Mouse (Mus musculus) forebrain, postnatal 0 days (tissue): ENCODE results near the gene Atg9a. TPM values are rescaled to one million over a fixed set of nuclear protein-coding genes. Genes with fewer than 3 reads are reported as not detected.

ENCODE experiments used
- ATAC-seq: fragments of 200-750 bp; cut with Nextera tagmentation; 2 replicates; pipeline ENCODE4 v1.8.0; 2017; ENCODE audit warnings: mild to moderate bottlenecking, moderate library complexity
- DNase-seq: peaks from one replicate; pipeline ENCODE4 v3.0.0-alpha.2; 2015
- H3K27ac ChIP-seq: fragments of 300-500 bp; sonication (generic); 2 replicates; pipeline ENCODE4 v1.5.1; 2014; ENCODE audit warnings: low read depth, mild to moderate bottlenecking, antibody characterized with exemption, low read length, moderate library complexity, mixed read lengths
- H3K27me3 ChIP-seq: fragments of 300-500 bp; sonication (generic); 2 replicates; pipeline ENCODE4 v1.6.1; 2014; ENCODE audit warnings: mild to moderate bottlenecking, low read length, mixed read lengths; ENCODE audit not compliant: insufficient read depth
- H3K36me3 ChIP-seq: fragments of 300-500 bp; sonication (generic); 2 replicates; pipeline ENCODE4 v1.6.1; 2014; ENCODE audit warnings: mild to moderate bottlenecking, moderate library complexity; ENCODE audit not compliant: insufficient read depth
- H3K4me1 ChIP-seq: fragments of 300-500 bp; sonication (generic); 2 replicates; pipeline ENCODE4 v1.6.1; 2014; ENCODE audit warnings: antibody characterized with exemption; ENCODE audit not compliant: insufficient read depth
- H3K4me2 ChIP-seq: fragments of 300-500 bp; sonication (generic); 2 replicates; pipeline ENCODE4 v1.6.1; 2014; ENCODE audit warnings: low read depth, mild to moderate bottlenecking, moderate library complexity
- H3K4me3 ChIP-seq: fragments of 300-500 bp; sonication (generic); 2 replicates; pipeline ENCODE4 v1.5.1; 2014; ENCODE audit warnings: low read depth, low read length, mixed read lengths
- H3K9ac ChIP-seq: fragments of 300-500 bp; sonication (generic); 2 replicates; pipeline ENCODE4 v1.6.1; 2014; ENCODE audit warnings: mild to moderate bottlenecking
- H3K9me3 ChIP-seq: fragments of 300-500 bp; sonication (generic); 2 replicates; pipeline ENCODE4 v1.6.1; 2016; ENCODE audit warnings: low read length
- CTCF ChIP-seq: sonication (generic); IDR thresholded peaks from 2 replicates; pipeline ENCODE4 v1.5.1; 2016; ENCODE audit warnings: antibody characterized with exemption, control low read depth, low read depth
- WGBS: fragments of 180-500 bp; shearing (Covaris S2); extraction: QIAGEN DNeasy Blood & Tissue Kit; methylation state at CpG from one replicate; pipeline ENCODE4 v1.1.7; 2014; 5-methylcytosine and 5-hydroxymethylcytosine counted together
- microRNA-seq, 2 experiments: library from miRNA; unstranded; fragments of <30 nt; microRNA quantifications; one replicate each; pipeline ENCODE4; 2016
- polyA plus RNA-seq: library from polyadenylated mRNA; unstranded; fragments of >200 nt; fragmentation: Nextera tagmentation; extraction: Ambion mirVana; gene quantifications from 2 replicates; pipeline ENCODE4 v1.2.1, GENCODE M21; 2015
- total RNA-seq: library from RNA; depleted of rRNA; stranded (reverse); fragments of >200 nt; gene quantifications from 2 replicates; pipeline ENCODE4 v1.2.3, GENCODE M21; 2014; rRNA removed

Gene Atg9a
- total and polyA plus RNA-seq, 2 experiments from 2014 or later = 57.9 to 76.1 TPM

DNA sequence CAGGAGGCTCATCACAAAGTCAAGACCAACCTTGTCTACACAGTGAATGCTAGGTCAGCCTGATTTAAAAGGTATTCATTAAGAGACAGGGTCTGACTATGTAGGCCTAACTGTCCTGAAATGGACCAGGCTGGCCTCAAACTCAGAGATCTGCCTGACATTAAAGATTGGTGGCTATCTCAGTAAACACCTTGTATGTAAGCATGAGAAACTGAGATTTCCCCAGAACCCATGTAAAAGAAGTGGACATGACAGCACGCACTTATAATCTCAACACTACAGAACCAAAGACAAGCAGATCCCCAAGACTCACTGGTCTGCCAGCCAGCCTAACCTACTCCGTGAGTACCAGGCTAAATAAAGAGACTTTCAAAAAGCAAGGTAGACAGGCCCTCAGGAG lies 53.5 kb downstream of the Atg9a start:
- Histone ChIP-seq H3K9ac (no peak overlapping the region), H3K4me3 (no peak overlapping the region), H3K4me2 (no peak overlapping the region), H3K27me3 (no peaks in the 10 kb centered on the region), H3K36me3 (peaks cover 42% of the 10 kb centered on the region), H3K4me1 (peaks cover 6% of the 10 kb centered on the region), H3K9me3 (no peaks in the 10 kb centered on the region), H3K27ac (no peak overlapping the region)
- TF ChIP-seq CTCF = no peak
- 98% methylated on average over 2 of the region's 2 CpGs for WGBS
- DNase-seq (no peak), ATAC-seq (no peak)

DNA sequence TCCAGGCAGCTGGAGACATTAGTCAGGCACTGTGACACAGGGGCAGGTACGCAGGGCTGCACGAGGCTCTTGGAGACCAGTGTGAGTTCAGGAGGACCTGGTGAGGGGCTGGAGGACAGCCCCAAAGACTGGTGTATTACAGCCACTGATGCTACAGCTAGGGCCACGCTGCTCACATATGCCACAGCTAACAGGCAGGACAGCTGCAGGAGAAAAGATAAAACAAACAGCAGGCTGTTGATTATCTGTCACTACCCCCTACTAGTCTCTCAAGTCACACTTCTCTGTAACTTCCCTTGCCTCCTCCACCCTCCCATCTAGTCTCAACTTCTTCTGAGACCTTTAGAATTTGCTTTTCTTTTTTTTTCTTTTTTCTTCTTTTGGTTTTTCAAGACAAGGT lies 55.3 kb downstream of the Atg9a start:
- Histone ChIP-seq H3K27me3 (no peaks in the 10 kb centered on the region), H3K9me3 (no peaks in the 10 kb centered on the region), H3K27ac (no peak overlapping the region), H3K4me2 (no peak overlapping the region), H3K4me3 (no peak overlapping the region), H3K4me1 (peaks cover 6% of the 10 kb centered on the region), H3K9ac (no peak overlapping the region), H3K36me3 (peaks cover 42% of the 10 kb centered on the region)
- DNase-seq = no peak
- ATAC-seq = no peak
- no peak for TF ChIP-seq CTCF
- WGBS = 83% methylated on average over 3 of the region's 3 CpGs

DNA sequence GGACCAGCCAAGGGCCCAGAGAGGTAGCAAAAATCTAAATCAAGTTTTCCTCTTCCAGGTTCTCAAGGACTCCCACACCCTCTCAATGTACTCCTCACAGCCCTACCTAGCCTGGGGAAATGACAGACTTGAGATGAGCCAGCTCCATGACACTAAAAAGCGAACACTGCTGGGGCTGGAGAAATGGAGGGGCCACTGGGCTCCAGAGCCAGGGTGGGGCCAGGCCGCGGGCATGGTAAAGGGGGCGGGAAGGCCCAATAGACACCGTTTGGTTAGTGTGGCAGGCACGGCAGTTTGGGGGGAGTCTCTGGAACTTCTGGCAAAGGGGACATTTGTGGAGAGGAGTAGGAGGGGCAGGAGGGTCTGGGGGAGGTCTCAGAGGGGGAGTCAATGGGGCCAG lies 55.7 kb downstream of the Atg9a start:
- no peak overlapping the region for H3K4me3 ChIP-seq
- no peak overlapping the region for H3K9ac ChIP-seq
- H3K27ac ChIP-seq = no peak overlapping the region
- no peak for TF ChIP-seq CTCF
- ATAC-seq (no peak), DNase-seq (no peak)
- H3K36me3 ChIP-seq = peaks cover 42% of the 10 kb centered on the region
- WGBS = 94% methylated on average over 6 of the region's 6 CpGs
- H3K4me1 ChIP-seq = peaks cover 6% of the 10 kb centered on the region
- no peaks in the 10 kb centered on the region for H3K9me3 ChIP-seq
- H3K27me3 ChIP-seq = no peaks in the 10 kb centered on the region
- no peak overlapping the region for H3K4me2 ChIP-seq

DNA sequence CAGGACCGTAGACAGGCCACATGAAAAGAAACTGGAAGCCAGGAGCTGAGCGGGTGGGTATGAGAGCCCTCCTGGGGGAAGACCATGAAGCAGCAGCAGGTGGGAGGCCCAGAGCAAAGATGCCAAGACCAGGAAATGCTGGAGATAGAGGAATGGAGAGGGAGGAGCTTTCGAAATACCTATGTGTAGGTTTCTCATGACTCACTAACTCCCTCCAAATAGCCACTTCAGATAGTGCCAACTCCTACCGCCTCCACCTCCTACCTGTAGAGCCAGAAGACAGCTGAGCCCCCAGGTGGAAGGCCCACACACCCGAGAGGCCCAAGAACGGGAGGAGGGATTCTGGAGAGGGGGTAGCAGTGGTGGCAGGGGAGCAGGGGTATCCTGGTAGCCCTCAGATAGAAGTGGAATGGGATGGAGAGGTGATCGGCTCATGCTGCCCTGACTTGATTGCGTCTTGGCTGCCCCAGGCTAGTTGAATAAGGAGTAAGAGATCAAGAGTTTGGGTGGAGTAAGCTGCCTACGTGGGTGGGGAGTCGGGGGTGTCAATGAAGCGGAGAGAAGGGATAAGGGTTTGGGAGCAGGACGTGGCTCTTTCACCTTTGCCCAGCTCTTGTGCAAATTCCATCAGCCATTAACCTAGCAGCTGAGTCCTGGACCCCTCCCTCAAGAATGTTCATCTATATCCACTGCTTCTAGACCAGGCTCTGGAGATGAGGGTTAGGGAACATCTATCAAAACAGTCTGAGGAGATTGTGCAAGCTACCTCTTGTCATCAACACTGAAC lies 58.4 kb downstream of the Atg9a start, which contains the start of gene Slc23a3:
Gene Slc23a3 (minus strand): TSS at position 470 of the 787 bp plus-strand sequence.
- no peak for DNase-seq
- Histone ChIP-seq H3K27me3 (no peaks in the 10 kb centered on the region), H3K4me1 (no peaks in the 10 kb centered on the region), H3K4me3 (no peak within 1 kb of the TSS), H3K36me3 (peaks cover 36% of the 10 kb centered on the region), H3K27ac (no peak within 1 kb of the TSS), H3K9me3 (no peaks in the 10 kb centered on the region), H3K9ac (no peak within 1 kb of the TSS), H3K4me2 (no peak within 1 kb of the TSS)
- ATAC-seq = no peak
- 67% methylated on average over 12 of the region's 12 CpGs for WGBS
- no peak for TF ChIP-seq CTCF

Small RNA genes lying within 50 kb of the gene (microRNA-seq; reads per million reads assigned to microRNA genes)
- gene Gm27943 = 0 reads per million in 2 experiments

Other genes with a start within 250 kb of the Atg9a start
- 0.08 and 0.29 TPM in 2 replicates for gene Ihh, start 240.5 kb downstream of the Atg9a start, total RNA-seq
- gene Ihh, start 240.5 kb downstream of the Atg9a start, polyA plus RNA-seq = 0.11 and 0.19 TPM in 2 replicates
- 3.6 and 4.2 TPM in 2 replicates for gene Nhej1, start 67.0 kb downstream of the Atg9a start, total RNA-seq
- 3.9 and 4.9 TPM in 2 replicates for gene Nhej1, start 67.0 kb downstream of the Atg9a start, polyA plus RNA-seq
- not detected in 2 replicates for gene Slc23a3, start 58.3 kb downstream of the Atg9a start, total RNA-seq
- gene Slc23a3, start 58.3 kb downstream of the Atg9a start, polyA plus RNA-seq = not detected in 2 replicates
- 47.1 and 50.3 TPM in 2 replicates for gene Cnppd1, start 49.5 kb downstream of the Atg9a start, total RNA-seq
- 57.3 and 58.3 TPM in 2 replicates for gene Cnppd1, start 49.5 kb downstream of the Atg9a start, polyA plus RNA-seq
- gene Retreg2, start 49.4 kb downstream of the Atg9a start, total RNA-seq = 141 and 181 TPM in 2 replicates
- gene Retreg2, start 49.4 kb downstream of the Atg9a start, polyA plus RNA-seq = 108 and 121 TPM in 2 replicates
- 33.1 and 43.5 TPM in 2 replicates for gene Zfand2b, start 23.6 kb downstream of the Atg9a start, total RNA-seq
- gene Zfand2b, start 23.6 kb downstream of the Atg9a start, polyA plus RNA-seq = 44.9 and 48.4 TPM in 2 replicates
- gene Abcb6, start 11.8 kb downstream of the Atg9a start, total RNA-seq = 40.7 and 42.5 TPM in 2 replicates
- gene Abcb6, start 11.8 kb downstream of the Atg9a start, polyA plus RNA-seq = 46.0 and 52.5 TPM in 2 replicates
- 17.9 and 22.2 TPM in 2 replicates for gene Ankzf1, start within 50 bp of the Atg9a start, total RNA-seq
- 12.5 and 13.5 TPM in 2 replicates for gene Ankzf1, start within 50 bp of the Atg9a start, polyA plus RNA-seq
- gene Glb1l, start 18.6 kb upstream of the Atg9a start, total RNA-seq = 15.0 and 18.5 TPM in 2 replicates
- gene Glb1l, start 18.6 kb upstream of the Atg9a start, polyA plus RNA-seq = 10.3 and 12.4 TPM in 2 replicates
- 102 and 109 TPM in 2 replicates for gene Stk16, start 18.6 kb upstream of the Atg9a start, total RNA-seq
- 95.6 and 102 TPM in 2 replicates for gene Stk16, start 18.6 kb upstream of the Atg9a start, polyA plus RNA-seq
- gene Tuba4a, start 27.7 kb upstream of the Atg9a start, total RNA-seq = 54.8 and 58.5 TPM in 2 replicates
- gene Tuba4a, start 27.7 kb upstream of the Atg9a start, polyA plus RNA-seq = 76.9 and 87.1 TPM in 2 replicates
- 0.46 TPM in 1 of 2 replicates, not detected in the other for gene A630095N17Rik, start 39.9 kb upstream of the Atg9a start, total RNA-seq
- gene A630095N17Rik, start 39.9 kb upstream of the Atg9a start, polyA plus RNA-seq = 0.34 TPM in 1 of 2 replicates, not detected in the other
- gene Dnajb2, start 44.2 kb upstream of the Atg9a start, total RNA-seq = 32.2 and 39.7 TPM in 2 replicates
- 37.4 and 47.0 TPM in 2 replicates for gene Dnajb2, start 44.2 kb upstream of the Atg9a start, polyA plus RNA-seq
- gene Ptprn, start 72.3 kb upstream of the Atg9a start, total RNA-seq = 58.2 and 68.7 TPM in 2 replicates
- gene Ptprn, start 72.3 kb upstream of the Atg9a start, polyA plus RNA-seq = 21.5 and 31.5 TPM in 2 replicates
- gene Resp18, start 86.2 kb upstream of the Atg9a start, total RNA-seq = 136 and 170 TPM in 2 replicates
- 123 and 186 TPM in 2 replicates for gene Resp18, start 86.2 kb upstream of the Atg9a start, polyA plus RNA-seq
- gene Dnpep, start 125.8 kb upstream of the Atg9a start, total RNA-seq = 135 and 164 TPM in 2 replicates
- 140 and 156 TPM in 2 replicates for gene Dnpep, start 125.8 kb upstream of the Atg9a start, polyA plus RNA-seq
- gene Des, start 168.1 kb upstream of the Atg9a start, total RNA-seq = 1.0 and 1.4 TPM in 2 replicates
- gene Des, start 168.1 kb upstream of the Atg9a start, polyA plus RNA-seq = 1.2 TPM in 2 replicates
- gene Speg, start 183.1 kb upstream of the Atg9a start, total RNA-seq = 44.4 and 56.3 TPM in 2 replicates
- 17.8 and 20.6 TPM in 2 replicates for gene Speg, start 183.1 kb upstream of the Atg9a start, polyA plus RNA-seq
- gene Gmppa, start 243.7 kb upstream of the Atg9a start, total RNA-seq = 57.3 and 68.3 TPM in 2 replicates
- gene Gmppa, start 243.7 kb upstream of the Atg9a start, polyA plus RNA-seq = 64.0 and 64.9 TPM in 2 replicates